Mouse (Mus musculus) limb, embryonic 11.5 days (tissue): ENCODE measurements at regions not wholly inside any gene's neighbourhood (a gene's known extent, or its start where the extent isn't known, plus 50 kb on each side); places are given as distances from the start of the nearest gene placed in this dataset.

Experiments used
- ATAC-seq: fragments of 200-750 bp; cut with Nextera tagmentation; 2 replicates; pipeline ENCODE4 v1.8.0; 2017; ENCODE audit warnings: low read depth; ENCODE audit not compliant: insufficient number of reproducible peaks, low FRiP score, low TSS enrichment
- DNase-seq: peaks from one replicate; pipeline ENCODE4 v3.0.0-alpha.2; 2015; ENCODE audit warnings: low spot score
- H3K27ac ChIP-seq: fragments of 300-500 bp; sonication (generic); replicated peaks from 2 replicates; pipeline ENCODE4 v1.5.1; 2014; ENCODE audit warnings: low read depth, mild to moderate bottlenecking, low read length
- H3K27me3 ChIP-seq: fragments of 300-500 bp; sonication (generic); 2 replicates; pipeline ENCODE4 v1.6.1; 2014; ENCODE audit warnings: mild to moderate bottlenecking, low read length, mixed read lengths; ENCODE audit not compliant: control insufficient read depth, insufficient read depth
- H3K36me3 ChIP-seq: fragments of 300-500 bp; sonication (generic); 2 replicates; pipeline ENCODE4 v1.6.1; 2014; ENCODE audit warnings: mild to moderate bottlenecking, low read length, moderate library complexity, mixed read lengths; ENCODE audit not compliant: control insufficient read depth, insufficient read depth
- H3K4me1 ChIP-seq: fragments of 300-500 bp; sonication (generic); 2 replicates; pipeline ENCODE4 v1.6.1; 2014; ENCODE audit warnings: low read length, mixed read lengths; ENCODE audit not compliant: control insufficient read depth, insufficient read depth
- H3K4me2 ChIP-seq: fragments of 300-500 bp; sonication (generic); 2 replicates; pipeline ENCODE4 v1.6.1; 2014; ENCODE audit warnings: low read depth, mild to moderate bottlenecking, moderate library complexity; ENCODE audit not compliant: severe bottlenecking
- H3K4me3 ChIP-seq: fragments of 300-500 bp; sonication (generic); 2 replicates; pipeline ENCODE4 v1.5.1; 2014; ENCODE audit warnings: low read depth, low read length
- H3K9ac ChIP-seq: fragments of 300-500 bp; sonication (generic); 2 replicates; pipeline ENCODE4 v1.6.1; 2014; ENCODE audit warnings: mild to moderate bottlenecking, low read length
- H3K9me3 ChIP-seq: fragments of 300-500 bp; sonication (generic); 2 replicates; pipeline ENCODE4 v1.6.1; 2016; ENCODE audit warnings: low read length; ENCODE audit not compliant: control insufficient read depth
- WGBS: fragments of 180-500 bp; shearing (Covaris S2); extraction: QIAGEN DNeasy Blood & Tissue Kit; methylation state at CpG from one replicate; pipeline ENCODE4 v1.1.7; 2014; 5-methylcytosine and 5-hydroxymethylcytosine counted together

- Histone ChIP-seq H3K4me3 (no peak overlapping the region), H3K4me1 (no peaks in the 10 kb centered on the region), H3K27ac (no peak overlapping the region), H3K9ac (no peak overlapping the region), H3K36me3 (no peaks in the 10 kb centered on the region), H3K4me2 (no peak overlapping the region), H3K27me3 (no peaks in the 10 kb centered on the region), H3K9me3 (no peaks in the 10 kb centered on the region)
- DNase-seq (no peak), ATAC-seq (no peak)
- 82% methylated on average over 1 of the region's 1 CpGs for WGBS
These were observed 203.6 kb downstream of the 1700129C05Rik start for GRCm38 (mm10) chr14:58939086-58939485.

- no peak overlapping the region for H3K4me2 ChIP-seq
- no peaks in the 10 kb centered on the region for H3K4me1 ChIP-seq
- no peaks in the 10 kb centered on the region for H3K36me3 ChIP-seq
- no peak overlapping the region for H3K27ac ChIP-seq
- no peaks in the 10 kb centered on the region for H3K9me3 ChIP-seq
- DNase-seq (no peak), ATAC-seq (no peak)
- no peaks in the 10 kb centered on the region for H3K27me3 ChIP-seq
- no peak overlapping the region for H3K4me3 ChIP-seq
- no peak overlapping the region for H3K9ac ChIP-seq
- WGBS, result 73% methylated on average over 5 of the region's 5 CpGs
These were observed 204.1 kb downstream of the 1700129C05Rik start for GRCm38 (mm10) chr14:58938601-58938970.

- ATAC-seq, result no peak
These were observed 204.7 kb downstream of the 1700129C05Rik start for GRCm38 (mm10) chr14:58937791-58938600.

DNA sequence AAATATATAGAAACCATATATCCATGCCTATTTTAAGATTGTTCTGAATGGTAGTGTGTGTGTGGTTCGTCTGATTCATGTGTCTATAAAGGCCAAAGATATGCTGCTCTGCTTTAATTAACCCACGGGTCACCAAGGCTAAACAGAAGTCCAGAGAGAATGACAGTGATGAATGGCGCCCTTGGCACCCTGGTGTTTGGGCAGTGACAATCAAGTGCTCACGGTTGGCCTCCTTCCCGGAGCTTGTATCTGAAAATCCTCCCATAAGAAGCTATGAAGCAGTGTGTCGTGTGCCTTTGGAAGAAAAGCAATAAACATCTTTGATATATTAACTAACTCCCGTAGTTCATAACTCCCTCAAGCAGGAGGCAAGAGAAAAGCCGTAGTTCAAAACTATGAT is 205.4 kb downstream of the 1700129C05Rik start:
- Histone ChIP-seq H3K9me3 (no peaks in the 10 kb centered on the region), H3K4me2 (no peak overlapping the region), H3K36me3 (no peaks in the 10 kb centered on the region), H3K4me3 (no peak overlapping the region), H3K4me1 (no peaks in the 10 kb centered on the region), H3K27me3 (no peaks in the 10 kb centered on the region), H3K9ac (no peak overlapping the region), H3K27ac (no peak overlapping the region)
- DNase-seq (no peak), ATAC-seq (no peak)
- WGBS, result 50% methylated on average over 8 of the region's 8 CpGs

More at GRCm38 (mm10) chr14:58937791-58938600, 204.7 kb downstream of the 1700129C05Rik start:
- Histone ChIP-seq H3K9ac (no peak overlapping the region), H3K9me3 (no peaks in the 10 kb centered on the region), H3K27ac (no peak overlapping the region), H3K4me3 (no peak overlapping the region), H3K4me2 (no peak overlapping the region), H3K36me3 (no peaks in the 10 kb centered on the region), H3K27me3 (no peaks in the 10 kb centered on the region), H3K4me1 (no peaks in the 10 kb centered on the region)
- no peak for DNase-seq
- WGBS, result 79% methylated on average over 12 of the region's 12 CpGs

DNA sequence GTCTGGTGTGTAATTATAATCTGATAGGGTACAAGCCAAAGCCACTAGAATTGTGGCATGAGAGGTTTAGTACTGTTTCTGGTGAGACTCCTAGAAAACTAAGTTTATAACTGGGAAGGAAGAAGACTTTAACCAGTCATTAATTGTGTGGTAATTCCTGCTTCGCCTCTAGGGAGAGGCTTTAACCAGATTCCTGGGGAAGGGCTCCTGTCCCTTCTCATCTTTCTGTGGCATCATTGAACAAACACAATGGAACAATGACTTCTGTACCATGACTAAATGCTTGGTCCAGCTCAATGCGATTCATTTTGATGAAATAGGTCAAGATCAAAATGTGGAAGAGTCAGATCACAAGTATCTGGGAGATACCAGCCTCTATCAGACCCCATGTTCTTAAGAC is 206.6 kb downstream of the 1700129C05Rik start:
- no peak overlapping the region for H3K4me3 ChIP-seq
- no peaks in the 10 kb centered on the region for H3K9me3 ChIP-seq
- no peak overlapping the region for H3K4me2 ChIP-seq
- H3K36me3 ChIP-seq, result no peaks in the 10 kb centered on the region
- 84% methylated on average over 2 of the region's 2 CpGs for WGBS
- no peak overlapping the region for H3K9ac ChIP-seq
- ATAC-seq (no peak), DNase-seq (no peak)
- H3K4me1 ChIP-seq, result no peaks in the 10 kb centered on the region
- no peaks in the 10 kb centered on the region for H3K27me3 ChIP-seq
- H3K27ac ChIP-seq, result no peak overlapping the region

DNA sequence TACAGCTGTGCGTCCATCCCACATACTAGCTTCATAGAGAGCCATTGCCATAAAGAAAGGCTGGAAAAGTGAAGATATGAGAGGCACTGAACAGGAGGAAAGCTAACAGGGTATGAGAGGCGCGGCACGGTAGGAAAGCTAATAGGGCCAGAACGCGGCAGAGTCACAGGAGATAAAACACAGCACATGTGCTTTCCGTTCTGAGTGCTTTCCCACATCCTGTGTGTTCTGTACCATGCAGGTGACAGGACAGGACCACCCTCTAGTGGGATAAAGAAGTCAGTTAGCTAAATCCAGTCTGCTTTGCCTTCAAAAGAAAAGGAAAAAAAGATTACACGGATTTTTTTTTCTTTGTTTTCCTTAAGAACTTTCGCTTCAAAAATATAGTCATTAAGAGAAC is 224.8 kb downstream of the 1700129C05Rik start:
- ATAC-seq (no peak), DNase-seq (peak; percentile 28)
- Histone ChIP-seq H3K4me1 (no peaks in the 10 kb centered on the region), H3K4me3 (no peak overlapping the region), H3K9me3 (no peaks in the 10 kb centered on the region), H3K9ac (no peak overlapping the region), H3K4me2 (no peak overlapping the region), H3K36me3 (no peaks in the 10 kb centered on the region), H3K27ac (no peak overlapping the region), H3K27me3 (no peaks in the 10 kb centered on the region)
- 43% methylated on average over 9 of the region's 9 CpGs for WGBS

DNA sequence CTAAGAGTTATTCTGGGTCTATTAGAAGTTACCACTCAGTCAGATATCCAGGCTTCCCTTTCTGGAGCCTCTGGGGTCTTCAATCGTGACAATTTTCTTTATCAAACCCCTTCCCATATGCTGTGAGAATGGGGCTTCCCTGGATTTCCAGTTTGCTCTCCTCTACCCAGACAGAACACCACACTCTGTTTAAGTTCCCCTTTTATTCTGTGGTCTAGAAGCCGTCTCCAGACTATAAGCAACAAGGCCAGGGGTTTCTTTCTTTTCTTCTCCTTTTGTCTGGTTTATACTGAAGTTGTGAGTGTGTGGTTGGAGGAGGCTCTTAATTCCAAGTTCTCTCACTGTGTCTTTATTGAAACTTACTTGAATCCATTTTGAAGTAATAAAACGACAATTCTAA is 225.5 kb downstream of the 1700129C05Rik start:
- no peaks in the 10 kb centered on the region for H3K9me3 ChIP-seq
- H3K4me3 ChIP-seq, result no peak overlapping the region
- DNase-seq, result no peak
- H3K36me3 ChIP-seq, result no peaks in the 10 kb centered on the region
- H3K4me1 ChIP-seq, result no peaks in the 10 kb centered on the region
- 86% methylated on average over 3 of the region's 3 CpGs for WGBS
- no peak overlapping the region for H3K27ac ChIP-seq
- no peaks in the 10 kb centered on the region for H3K27me3 ChIP-seq
- no peak for ATAC-seq
- no peak overlapping the region for H3K4me2 ChIP-seq
- H3K9ac ChIP-seq, result no peak overlapping the region

- H3K9me3 ChIP-seq, result no peaks in the 10 kb centered on the region
- H3K27ac ChIP-seq, result no peak overlapping the region
- no peak for DNase-seq
- no peaks in the 10 kb centered on the region for H3K36me3 ChIP-seq
- no peak for ATAC-seq
- H3K4me1 ChIP-seq, result no peaks in the 10 kb centered on the region
- no peak overlapping the region for H3K4me3 ChIP-seq
- H3K9ac ChIP-seq, result no peak overlapping the region
- no peak overlapping the region for H3K4me2 ChIP-seq
- WGBS, result 85% methylated on average over 3 of the region's 3 CpGs
- no peaks in the 10 kb centered on the region for H3K27me3 ChIP-seq
These were observed 227.8 kb downstream of the 1700129C05Rik start for GRCm38 (mm10) chr14:58914937-58915336.

- Histone ChIP-seq H3K9me3 (no peaks in the 10 kb centered on the region), H3K4me3 (no peak overlapping the region), H3K36me3 (no peaks in the 10 kb centered on the region), H3K4me1 (no peaks in the 10 kb centered on the region), H3K4me2 (no peak overlapping the region), H3K27me3 (no peaks in the 10 kb centered on the region), H3K9ac (no peak overlapping the region), H3K27ac (no peak overlapping the region)
- DNase-seq (no peak), ATAC-seq (no peak)
- 65% methylated on average over 1 of the region's 1 CpGs for WGBS
These were observed 231.8 kb downstream of the 1700129C05Rik start for GRCm38 (mm10) chr14:58910846-58911245.
